Mouse (Mus musculus): Measurements from ENCODE around the gene Os9.

DNA sequence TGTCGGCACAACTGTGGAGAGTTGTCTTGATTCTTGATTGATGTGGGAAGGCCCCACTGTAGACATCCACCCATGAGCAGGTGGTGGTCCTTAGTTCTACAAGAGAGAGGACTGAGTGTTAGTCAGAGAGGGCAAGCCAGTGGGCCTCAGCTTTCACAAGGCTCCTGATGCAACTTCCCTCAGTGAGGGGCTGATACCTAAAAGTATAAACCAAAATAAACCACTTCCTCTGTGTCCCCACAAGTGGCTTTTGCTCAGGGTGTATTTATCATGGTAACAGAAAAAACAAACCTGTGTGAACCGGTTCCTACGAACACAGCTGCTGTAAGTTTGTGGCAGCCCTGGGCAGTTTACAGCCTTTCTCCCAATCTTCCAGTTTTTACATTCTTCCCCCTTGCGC, 15.6 kb upstream of the Os9 start:
- TF ChIP-seq POLR2A (IDR thresholded peaks at IDR 0.05; ENCODE audit: insufficient read depth, low read depth, low read length) (no peak), CTCF (IDR thresholded peaks at IDR 0.05) (no peak)
